Mouse (Mus musculus): ENCODE measurements around the gene Spta1. TPM values are rescaled to one million over a fixed set of nuclear protein-coding genes. Genes with fewer than 3 reads are reported as not detected.
A peak's percentile ranks its signal among the peaks of the same experiment; 100 is the strongest.

Gene Spta1
- polyA plus RNA-seq, 1 experiment from 2014 or later = 3.8 TPM

DNA sequence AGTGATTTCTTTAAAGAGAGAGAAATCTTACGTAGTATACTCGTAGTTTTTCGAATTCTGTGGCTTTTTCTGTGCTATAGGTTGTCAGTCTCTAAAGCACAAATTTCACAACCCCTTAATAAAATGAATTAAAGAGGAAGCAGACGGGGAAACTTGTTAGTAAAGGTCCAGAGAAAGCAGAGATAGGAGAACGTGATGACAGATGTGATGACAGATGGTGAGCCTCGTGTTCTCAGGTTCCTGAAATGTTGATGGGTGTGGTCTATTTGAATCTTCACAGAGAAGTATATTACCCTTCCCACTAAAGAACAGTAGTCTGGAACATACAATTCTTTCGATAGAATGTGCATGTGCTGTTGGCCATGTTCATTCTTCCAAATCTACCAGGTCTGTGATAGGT, 32.1 kb downstream of the Spta1 start:
- H3K27me3 ChIP-seq (ENCODE audit: insufficient read depth, poor library complexity, severe bottlenecking) = no peaks in the 10 kb centered on the region
- no peak overlapping the region for H3K4me3 ChIP-seq
- no peaks in the 10 kb centered on the region for H3K4me1 ChIP-seq
- H3K36me3 ChIP-seq = no peaks in the 10 kb centered on the region
- H3K27ac ChIP-seq = no peak overlapping the region
- 63% methylated on average over 7 of the region's 7 CpGs for WGBS
- DNase-seq (ENCODE audit: low spot score) = no peak
- no peaks in the 10 kb centered on the region for H3K9me3 ChIP-seq

DNA sequence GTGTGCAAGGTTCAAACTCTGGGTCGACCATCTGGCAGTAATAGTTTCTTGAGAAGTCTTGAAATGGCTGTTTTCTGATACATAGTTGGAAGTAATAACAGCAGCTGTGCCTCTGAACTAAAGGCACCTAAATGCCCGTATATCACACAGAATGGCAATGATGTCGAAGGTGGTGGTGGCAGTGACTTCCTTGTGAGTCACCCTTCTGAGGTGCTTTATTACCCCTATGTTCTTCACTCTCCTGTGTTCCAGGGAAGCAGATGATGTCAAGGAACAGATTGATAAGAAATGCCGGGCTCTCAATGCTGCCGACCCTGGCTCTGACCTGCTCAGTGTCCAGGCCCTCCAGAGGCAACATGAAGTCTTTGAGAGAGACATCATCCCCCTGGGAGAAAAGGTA, 39.7 kb downstream of the Spta1 start:
- Histone ChIP-seq H3K9me3 (no peaks in the 10 kb centered on the region), H3K36me3 (no peaks in the 10 kb centered on the region), H3K27ac (no peak overlapping the region), H3K4me3 (no peak overlapping the region), H3K27me3 (ENCODE audit: insufficient read depth, poor library complexity, severe bottlenecking) (no peaks in the 10 kb centered on the region), H3K4me1 (no peaks in the 10 kb centered on the region)
- DNase-seq (ENCODE audit: low spot score) = no peak
- 71% methylated on average over 5 of the region's 5 CpGs for WGBS

DNA sequence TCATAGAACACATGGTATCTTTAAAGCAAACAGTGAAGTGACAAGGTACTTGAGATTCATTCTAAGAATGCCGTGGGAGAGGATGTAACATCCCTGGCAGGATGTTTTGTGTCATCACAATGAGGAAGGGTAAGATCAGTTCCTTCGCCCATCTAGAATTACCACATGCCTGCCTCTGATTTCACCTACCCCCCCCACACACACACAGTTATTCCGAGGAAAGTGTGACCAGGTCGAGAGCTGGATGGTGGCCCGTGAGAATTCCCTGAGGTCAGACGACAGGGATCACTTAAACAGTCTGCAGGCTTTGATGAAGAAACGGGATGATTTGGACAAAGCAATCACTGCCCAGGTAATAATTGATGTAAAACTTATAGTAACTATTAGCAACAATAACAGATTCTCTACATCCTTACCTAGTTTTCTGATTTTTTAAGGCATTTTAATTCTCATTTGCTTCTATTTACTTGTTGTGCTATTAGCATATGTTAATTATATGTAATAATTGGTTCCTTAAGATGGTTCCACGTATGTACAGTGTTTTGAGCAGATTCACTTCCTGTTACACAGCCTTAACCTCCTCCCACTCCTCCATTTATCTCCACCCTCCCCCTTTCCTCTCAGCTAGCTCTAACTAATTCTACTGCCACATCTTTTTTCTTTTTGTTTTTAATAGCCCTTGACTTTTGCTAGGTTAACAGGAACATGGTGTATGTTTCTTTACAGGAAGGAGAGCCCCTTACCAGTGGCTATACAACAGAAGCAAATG, 42.9 kb downstream of the Spta1 start:
- Histone ChIP-seq H3K27ac (no peak overlapping the region), H3K4me1 (no peaks in the 10 kb centered on the region), H3K9me3 (no peaks in the 10 kb centered on the region), H3K27me3 (ENCODE audit: insufficient read depth, poor library complexity, severe bottlenecking) (no peaks in the 10 kb centered on the region), H3K4me3 (no peak overlapping the region), H3K36me3 (no peaks in the 10 kb centered on the region)
- DNase-seq (ENCODE audit: low spot score) = no peak
- 62% methylated on average over 8 of the region's 8 CpGs for WGBS

DNA sequence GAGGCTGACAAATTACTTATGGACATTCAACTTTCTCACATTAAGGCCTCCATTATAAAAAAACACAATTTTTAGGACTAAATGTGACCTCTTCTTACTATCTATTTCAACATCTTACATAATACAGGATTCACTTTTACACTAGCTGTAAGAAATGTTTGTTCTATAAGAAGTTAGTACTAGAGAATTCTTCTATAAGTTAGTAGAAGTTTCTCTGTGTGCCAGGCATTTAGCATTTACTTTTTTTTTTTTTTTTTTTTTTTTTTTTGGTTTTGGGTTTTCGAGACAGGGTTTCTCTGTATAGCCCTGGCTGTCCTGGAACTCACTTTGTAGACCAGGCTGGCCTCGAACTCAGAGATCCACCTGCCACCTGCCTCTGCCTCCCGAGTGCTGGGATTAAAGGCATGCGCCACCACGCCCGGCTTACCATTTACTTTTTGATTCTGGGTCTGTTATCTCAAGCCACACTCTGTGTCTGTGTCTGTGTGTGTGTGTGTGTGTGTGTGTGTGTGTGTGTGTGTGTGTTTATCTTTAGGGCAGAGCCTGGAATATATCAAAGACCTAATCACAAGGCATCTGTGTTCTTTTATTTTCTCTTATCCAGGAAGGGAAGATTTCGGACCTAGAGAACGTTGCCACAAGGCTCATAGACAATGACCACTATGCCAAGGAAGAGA, 44.1 kb downstream of the Spta1 start:
- H3K4me1 ChIP-seq = no peaks in the 10 kb centered on the region
- H3K36me3 ChIP-seq = no peaks in the 10 kb centered on the region
- H3K27me3 ChIP-seq (ENCODE audit: insufficient read depth, poor library complexity, severe bottlenecking) = no peaks in the 10 kb centered on the region
- H3K27ac ChIP-seq = no peak overlapping the region
- no peak overlapping the region for H3K4me3 ChIP-seq
- no peak for DNase-seq (ENCODE audit: low spot score)
- no peaks in the 10 kb centered on the region for H3K9me3 ChIP-seq
- WGBS = 91% methylated on average over 8 of the region's 8 CpGs

DNA sequence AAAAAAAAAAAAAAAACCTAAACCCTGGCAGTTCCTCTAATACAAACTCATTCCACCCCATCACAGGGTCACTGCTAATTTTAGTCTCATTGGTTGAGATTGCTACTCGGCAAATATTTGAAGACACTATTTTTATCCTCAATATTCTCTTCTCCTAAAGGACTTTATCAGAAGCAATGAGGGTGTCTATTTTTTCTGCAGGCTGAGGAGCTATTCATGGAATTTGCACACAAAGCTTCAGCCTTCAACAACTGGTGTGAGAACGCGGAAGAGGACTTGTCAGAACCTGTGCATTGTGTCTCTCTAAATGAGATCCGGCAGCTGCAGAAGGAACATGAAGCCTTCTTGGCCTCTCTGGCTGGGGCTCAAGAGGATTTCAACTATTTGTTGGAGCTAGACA, 67.3 kb downstream of the Spta1 start:
- H3K4me1 ChIP-seq = no peaks in the 10 kb centered on the region
- DNase-seq (ENCODE audit: low spot score) = no peak
- peak overlapping the region; percentile 24; the same call in 1 of the 2 replicates for H3K27ac ChIP-seq
- H3K9me3 ChIP-seq = no peaks in the 10 kb centered on the region
- 48% methylated on average over 4 of the region's 4 CpGs for WGBS
- no peak overlapping the region for H3K4me3 ChIP-seq
- no peaks in the 10 kb centered on the region for H3K27me3 ChIP-seq (ENCODE audit: insufficient read depth, poor library complexity, severe bottlenecking)
- H3K36me3 ChIP-seq = no peaks in the 10 kb centered on the region

DNA sequence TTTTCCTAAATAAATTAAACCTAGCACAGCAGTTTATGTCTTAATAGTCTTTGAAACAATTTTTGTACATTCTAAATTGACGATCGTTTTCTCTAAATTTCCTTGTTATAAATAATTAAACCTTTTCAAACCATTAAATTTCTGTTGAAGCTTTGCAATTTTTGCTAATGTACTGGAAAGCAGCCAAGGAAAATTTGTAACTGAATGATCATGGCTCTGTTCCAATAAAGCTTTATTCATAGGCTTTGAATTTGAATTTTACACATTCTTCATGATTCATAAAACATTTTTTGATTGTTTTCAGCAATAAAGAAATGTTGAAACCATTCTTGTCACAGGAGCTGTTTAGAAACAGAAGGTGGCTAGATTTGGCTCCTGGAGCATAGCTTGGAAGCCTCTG, 72.0 kb downstream of the Spta1 start:
- Histone ChIP-seq H3K4me1 (no peaks in the 10 kb centered on the region), H3K4me3 (no peak overlapping the region), H3K9me3 (no peaks in the 10 kb centered on the region), H3K27me3 (ENCODE audit: insufficient read depth, poor library complexity, severe bottlenecking) (no peaks in the 10 kb centered on the region), H3K36me3 (no peaks in the 10 kb centered on the region), H3K27ac (no peak overlapping the region)
- DNase-seq (ENCODE audit: low spot score) = no peak
- 95% methylated on average over 2 of the region's 2 CpGs for WGBS

DNA sequence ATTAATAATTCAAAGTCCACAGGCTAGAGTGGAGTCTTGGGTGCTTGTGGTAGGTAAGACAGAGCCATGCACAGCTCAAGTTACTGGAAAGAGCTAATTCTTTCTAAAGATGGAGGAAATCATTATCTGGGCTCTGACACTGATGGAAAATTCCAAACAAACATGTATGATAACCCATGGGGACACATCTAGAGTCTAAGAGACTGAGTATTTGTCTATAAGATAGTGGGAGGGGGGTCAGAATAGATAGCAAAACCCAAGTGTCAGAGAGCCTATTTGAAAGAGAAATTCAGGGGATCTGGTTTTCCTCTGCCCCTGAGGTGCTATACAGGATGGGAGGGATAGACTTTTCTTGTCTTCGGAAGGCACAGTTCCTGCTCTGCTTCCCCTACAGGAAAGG, 73.5 kb downstream of the Spta1 start:
- Histone ChIP-seq H3K36me3 (no peaks in the 10 kb centered on the region), H3K4me3 (no peak overlapping the region), H3K4me1 (no peaks in the 10 kb centered on the region), H3K9me3 (no peaks in the 10 kb centered on the region), H3K27ac (no peak overlapping the region), H3K27me3 (ENCODE audit: insufficient read depth, poor library complexity, severe bottlenecking) (no peaks in the 10 kb centered on the region)
- no peak for DNase-seq (ENCODE audit: low spot score)
- 53% methylated on average over 1 of the region's 1 CpGs for WGBS

DNA sequence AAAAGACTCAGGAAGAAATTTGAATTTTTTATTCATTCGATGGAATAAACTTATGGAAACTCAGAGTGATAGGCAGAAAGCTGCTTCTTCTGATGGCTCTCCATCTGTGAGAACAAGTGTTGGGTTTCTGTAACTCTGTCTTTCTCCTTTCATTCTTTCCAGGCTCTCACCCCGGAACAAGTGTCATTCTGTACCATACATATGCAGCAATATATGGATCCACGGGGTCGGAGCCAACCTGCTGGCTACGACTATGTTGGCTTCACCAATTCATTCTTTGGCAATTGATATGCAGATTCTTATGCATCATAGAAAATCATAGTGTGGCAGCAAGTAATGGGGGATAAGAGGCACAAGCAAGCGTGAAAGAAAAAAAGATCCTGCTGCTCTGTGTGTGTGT, 74.6 kb downstream of the Spta1 start:
- no peaks in the 10 kb centered on the region for H3K36me3 ChIP-seq

DNA sequence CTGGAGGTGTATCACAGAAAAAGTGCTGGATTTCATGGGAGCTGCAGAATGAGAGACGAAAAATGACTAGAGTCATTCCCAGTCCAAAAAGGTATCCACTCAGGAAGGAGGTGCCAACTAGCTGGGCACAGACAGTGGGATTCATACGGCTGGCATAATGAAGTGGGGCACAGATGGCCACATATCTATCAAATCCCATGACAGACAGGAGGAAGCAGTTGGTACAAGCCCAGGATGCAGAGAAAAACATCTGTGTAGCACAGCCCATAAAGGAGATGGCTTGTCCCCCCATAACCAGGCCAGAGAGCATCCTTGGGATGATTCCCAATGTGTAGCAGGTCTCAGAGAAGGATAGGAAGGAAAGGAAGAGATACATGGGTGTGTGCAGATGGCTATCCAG, 77.8 kb downstream of the Spta1 start:
- Histone ChIP-seq H3K27me3 (ENCODE audit: insufficient read depth, poor library complexity, severe bottlenecking) (no peaks in the 10 kb centered on the region), H3K27ac (no peak overlapping the region), H3K9me3 (no peaks in the 10 kb centered on the region), H3K4me1 (no peaks in the 10 kb centered on the region), H3K4me3 (no peak overlapping the region), H3K36me3 (no peaks in the 10 kb centered on the region)
- 83% methylated on average over 2 of the region's 2 CpGs for WGBS
- no peak for DNase-seq (ENCODE audit: low spot score)

More for the DNA sequence above, 74.6 kb downstream of the Spta1 start:
- Histone ChIP-seq H3K4me3 (no peak overlapping the region), H3K27ac (no peak overlapping the region), H3K9me3 (no peaks in the 10 kb centered on the region), H3K27me3 (ENCODE audit: insufficient read depth, poor library complexity, severe bottlenecking) (no peaks in the 10 kb centered on the region), H3K4me1 (no peaks in the 10 kb centered on the region)
- no peak for DNase-seq (ENCODE audit: low spot score)
- WGBS = 96% methylated on average over 6 of the region's 6 CpGs

DNA sequence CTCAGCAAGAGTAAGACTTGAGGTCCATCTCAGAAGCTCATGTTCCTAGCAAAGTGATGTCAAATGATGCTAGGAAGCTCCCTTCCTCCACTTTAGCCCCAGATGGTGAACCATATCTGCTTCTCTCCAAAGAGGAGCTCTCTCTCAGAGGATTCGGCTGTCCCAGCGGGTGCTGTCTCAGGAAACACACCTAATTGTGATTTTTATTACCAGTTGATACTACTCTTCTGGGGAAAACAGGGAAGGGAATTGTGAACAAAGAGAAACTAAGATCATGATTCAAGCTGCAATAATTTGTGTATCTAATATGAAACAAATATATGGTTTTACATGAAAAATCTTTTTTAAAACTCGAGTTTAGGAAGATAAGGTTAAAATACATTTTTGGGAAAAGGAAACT, 79.4 kb downstream of the Spta1 start, which contains the start of gene Olfr419:
TSS of gene Olfr419 (minus strand) at position 101 of the 400 bp plus-strand sequence.
- no peak within 1 kb of the TSS for H3K4me3 ChIP-seq
- no peaks in the 10 kb centered on the region for H3K27me3 ChIP-seq (ENCODE audit: insufficient read depth, poor library complexity, severe bottlenecking)
- 74% methylated on average over 3 of the region's 3 CpGs for WGBS
- no peak for DNase-seq (ENCODE audit: low spot score)
- no peaks in the 10 kb centered on the region for H3K9me3 ChIP-seq
- H3K4me1 ChIP-seq = no peaks in the 10 kb centered on the region
- H3K36me3 ChIP-seq = no peaks in the 10 kb centered on the region
- H3K27ac ChIP-seq = no peak within 1 kb of the TSS

DNA sequence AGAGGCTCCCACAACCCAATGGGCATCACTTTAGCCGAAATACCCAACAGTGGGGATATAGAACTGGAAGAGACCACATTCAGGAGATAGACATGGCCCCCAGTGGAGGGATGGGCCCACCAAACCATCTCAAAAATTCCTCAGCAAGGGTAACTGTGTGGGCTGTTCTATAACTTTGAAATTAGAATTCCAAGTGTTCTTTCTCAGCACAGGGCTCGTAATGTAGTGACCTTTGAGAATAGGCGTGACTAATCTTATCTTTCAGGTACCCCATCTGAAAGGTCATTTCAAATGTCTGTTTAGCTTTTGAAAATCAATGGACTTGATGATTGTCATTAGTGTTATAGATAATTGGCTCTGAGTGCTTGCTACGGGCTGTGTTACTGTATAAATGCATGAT, 95.2 kb downstream of the Spta1 start:
- H3K27me3 ChIP-seq (ENCODE audit: insufficient read depth, poor library complexity, severe bottlenecking) = no peaks in the 10 kb centered on the region
- no peaks in the 10 kb centered on the region for H3K36me3 ChIP-seq
- WGBS = 71% methylated on average over 4 of the region's 4 CpGs
- no peak overlapping the region for H3K27ac ChIP-seq
- no peaks in the 10 kb centered on the region for H3K4me1 ChIP-seq
- DNase-seq (ENCODE audit: low spot score) = no peak
- H3K4me3 ChIP-seq = no peak overlapping the region
- H3K9me3 ChIP-seq = no peaks in the 10 kb centered on the region

DNA sequence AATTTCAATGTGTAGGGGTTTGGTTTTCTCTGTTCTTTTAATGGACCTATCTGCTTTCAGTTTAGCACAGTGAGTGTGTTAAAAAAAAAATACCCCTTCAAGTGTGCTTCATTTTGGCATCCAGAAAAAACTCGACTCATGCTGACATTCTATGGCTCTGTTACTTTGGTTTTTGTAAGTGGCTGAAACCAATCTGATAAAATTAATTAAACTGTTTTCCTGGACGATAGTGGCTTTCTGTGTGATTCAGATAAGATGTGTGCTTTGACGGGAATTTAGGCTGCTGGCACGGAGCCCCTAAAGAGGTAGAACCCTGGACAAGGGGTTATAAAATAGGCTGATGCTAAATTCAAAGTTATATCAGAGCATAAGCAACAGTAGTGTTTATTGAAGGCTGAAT, 96.6 kb downstream of the Spta1 start:
- no peaks in the 10 kb centered on the region for H3K9me3 ChIP-seq
- no peak overlapping the region for H3K27ac ChIP-seq
- 63% methylated on average over 4 of the region's 4 CpGs for WGBS
- H3K36me3 ChIP-seq = no peaks in the 10 kb centered on the region
- H3K27me3 ChIP-seq (ENCODE audit: insufficient read depth, poor library complexity, severe bottlenecking) = no peaks in the 10 kb centered on the region
- no peak for DNase-seq (ENCODE audit: low spot score)
- H3K4me1 ChIP-seq = no peaks in the 10 kb centered on the region
- H3K4me3 ChIP-seq = no peak overlapping the region

DNA sequence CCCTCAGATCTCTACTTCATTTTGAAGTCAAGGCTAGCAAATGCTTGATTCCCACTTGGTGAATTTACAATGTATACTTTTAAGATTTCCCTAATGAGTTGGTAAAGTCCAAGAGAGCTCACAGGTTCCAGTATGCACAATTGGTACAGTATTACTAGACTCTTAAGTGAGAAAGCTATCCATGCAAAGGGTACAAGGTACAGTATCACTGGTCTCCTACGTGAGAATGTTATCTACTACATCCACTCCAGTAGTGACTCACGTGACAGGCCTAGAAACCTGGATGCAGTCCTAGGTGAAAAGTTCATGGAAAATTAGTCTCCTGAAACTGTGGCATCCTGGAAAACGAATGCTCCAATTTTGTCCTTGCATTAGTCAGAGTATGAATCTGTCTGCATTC, 98.1 kb downstream of the Spta1 start:
- Histone ChIP-seq H3K27me3 (ENCODE audit: insufficient read depth, poor library complexity, severe bottlenecking) (no peaks in the 10 kb centered on the region), H3K27ac (no peak overlapping the region), H3K36me3 (no peaks in the 10 kb centered on the region), H3K4me3 (no peak overlapping the region), H3K4me1 (no peaks in the 10 kb centered on the region), H3K9me3 (no peaks in the 10 kb centered on the region)
- WGBS = 67% methylated on average over 3 of the region's 3 CpGs
- no peak for DNase-seq (ENCODE audit: low spot score)

Measured in heart, embryonic 10.5 days (tissue).